Mouse (Mus musculus) spleen, postnatal 14 days (tissue): ENCODE results near the gene Dnah2.

Source experiments
- DNase-seq, 2 experiments: peaks; one replicate each; pipeline ENCODE4 v3.0.0; 2021 to 2022; ENCODE audit warnings: low spot score in 2 of 2

The Dnah2 gene

GRCm38 (mm10) chr11:69390400-69391034 is 158.4 kb downstream of the Dnah2 start:
- peak in 1 of 2 experiments; percentile 68 for DNase-seq

- DNase-seq: no peak
Measured at GRCm38 (mm10) chr11:69389531-69390399, 159.1 kb downstream of the Dnah2 start.

GRCm38 (mm10) chr11:69388680-69389079 is 160.2 kb downstream of the Dnah2 start:
- DNase-seq: no peak

GRCm38 (mm10) chr11:69386758-69387157 is 162.2 kb downstream of the Dnah2 start:
- DNase-seq: no peak

- no peak for DNase-seq
Measured at GRCm38 (mm10) chr11:69384979-69385378, 163.9 kb downstream of the Dnah2 start.

- no peak for DNase-seq
Measured at GRCm38 (mm10) chr11:69382478-69383105, 166.3 kb downstream of the Dnah2 start.

- no peak for DNase-seq
Measured at GRCm38 (mm10) chr11:69381356-69381755, 167.6 kb downstream of the Dnah2 start.

GRCm38 (mm10) chr11:69379600-69379999 is 169.3 kb downstream of the Dnah2 start:
- no peak for DNase-seq

GRCm38 (mm10) chr11:69377766-69378165 is 171.1 kb downstream of the Dnah2 start:
- no peak for DNase-seq

- no peak for DNase-seq
Measured at GRCm38 (mm10) chr11:69375646-69376045, 173.3 kb downstream of the Dnah2 start.

- peak in 1 of 2 experiments; percentile 21 for DNase-seq
Measured at GRCm38 (mm10) chr11:69373223-69373965, 175.5 kb downstream of the Dnah2 start.

GRCm38 (mm10) chr11:69372780-69373170 is 176.1 kb downstream of the Dnah2 start:
- peak in 1 of 2 experiments; percentile 41 for DNase-seq

- DNase-seq: no peak
Measured at GRCm38 (mm10) chr11:69372056-69372779, 176.7 kb downstream of the Dnah2 start.

- no peak for DNase-seq
Measured at GRCm38 (mm10) chr11:69371601-69372000, 177.3 kb downstream of the Dnah2 start.

- DNase-seq: no peak
Measured at GRCm38 (mm10) chr11:69370817-69371215, 178.1 kb downstream of the Dnah2 start.
